Mouse (Mus musculus): Measurements from ENCODE around the gene Sept8.

DNA sequence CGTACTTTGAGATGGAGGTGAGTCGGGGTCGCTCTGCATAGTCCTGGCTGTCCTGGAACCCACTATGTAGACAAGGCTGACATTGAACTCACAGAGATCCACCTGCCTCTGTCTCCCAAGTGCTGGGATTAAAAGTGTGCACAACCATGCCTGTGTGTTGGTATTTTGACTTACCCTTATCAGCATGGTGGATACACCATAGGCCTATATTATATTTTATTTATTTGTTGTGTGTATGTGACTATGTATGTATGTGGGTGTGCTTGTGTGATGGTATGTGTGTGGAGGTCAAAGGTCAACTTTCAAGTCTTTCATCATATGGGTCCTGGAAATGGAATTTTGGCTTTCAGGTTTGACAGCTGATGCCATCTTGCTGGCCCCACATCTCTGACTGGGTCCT is 3.3 kb downstream of the Sept8 start:
- TF ChIP-seq CTCF (conservative IDR thresholded peaks at IDR 0.05; ENCODE audit: insufficient read depth, insufficient read length, low read depth, low read length): no peak
- no peak for TF ChIP-seq POLR2A (IDR thresholded peaks at IDR 0.05; ENCODE audit: low read depth, low read length)

Measured in kidney, adult 2 months (tissue).